19 mouse cellular contexts compared by ENCODE assay signal in the genomic region with DNA sequence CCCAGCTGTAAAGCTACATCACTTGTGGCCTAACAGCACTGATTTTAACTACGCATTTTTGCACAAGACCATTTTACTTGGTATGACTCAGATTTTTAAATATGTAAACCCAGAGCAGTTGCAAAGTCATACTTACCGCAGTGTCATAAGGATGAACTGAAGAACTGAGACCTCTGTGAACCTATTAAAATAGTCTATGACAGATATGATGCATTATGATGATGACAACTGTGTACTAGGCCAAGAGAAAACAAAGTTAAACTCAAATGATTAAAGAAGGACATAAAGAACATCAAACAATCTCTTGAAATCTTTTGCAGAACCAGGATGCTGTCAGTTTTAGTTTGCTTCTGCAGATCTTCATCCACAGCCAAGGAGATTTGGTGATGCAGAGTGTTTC.
"Had no signal": no experiment of that assay in that cellular context is flagged by ENCODE, and none has a peak within 500 bp of the region (broad histone marks: within the 10 kb centered on the region; RNA-seq: fewer than 3 reads in every experiment).

No protein-coding gene starts in this region.

- H3K9ac ChIP-seq: liver, embryonic 13.5 days; neural tube, embryonic 13.5 days had no signal

- DNase-seq: kidney, adult 2 months; kidney, postnatal 25 days; layer of hippocampus, adult 9-11 months; liver, embryonic 13.5 days; lung, adult 2 months; lung, postnatal 14 days; lung, postnatal 4 days; midbrain, embryonic 14.5 days; retina, postnatal 1 day; right cerebral cortex, postnatal 25 days; thymus, adult 2 months; thymus, postnatal 14 days; thymus, postnatal 4 days had no signal

- H3K27ac ChIP-seq: kidney, postnatal 0 days; layer of hippocampus, adult 2 months; left cerebral cortex, adult 2 months; liver, embryonic 13.5 days; neural tube, embryonic 13.5 days; stomach, postnatal 0 days had no signal

- H3K27me3 ChIP-seq: liver, embryonic 13.5 days; neural tube, embryonic 13.5 days had no signal

- H3K36me3 ChIP-seq: liver, embryonic 13.5 days; neural tube, embryonic 13.5 days had no signal

- H3K4me2 ChIP-seq: liver, embryonic 13.5 days; midbrain, embryonic 11.5 days; neural tube, embryonic 13.5 days had no signal

- H3K4me1 ChIP-seq: liver, embryonic 13.5 days; neural tube, embryonic 13.5 days had no signal

- H3K4me3 ChIP-seq: layer of hippocampus, adult 2 months; left cerebral cortex, adult 2 months; liver, embryonic 13.5 days; neural tube, embryonic 13.5 days had no signal

- H3K9me3 ChIP-seq: liver, embryonic 13.5 days; neural tube, embryonic 13.5 days had no signal
